Mouse (Mus musculus) 416B (cell line): Measurements from ENCODE around the gene Spag9.

Source experiments
- DNase-seq: peaks from one replicate; pipeline ENCODE4 v3.0.0; 2011; ENCODE audit warnings: low read depth

Spag9 gene

GRCm38 (mm10) chr11:94133344-94133955 is 137.6 kb downstream of the Spag9 start:
- DNase-seq = peak; percentile 98

GRCm38 (mm10) chr11:94134076-94134838 is 138.4 kb downstream of the Spag9 start:
- peak; percentile 88 for DNase-seq

DNA sequence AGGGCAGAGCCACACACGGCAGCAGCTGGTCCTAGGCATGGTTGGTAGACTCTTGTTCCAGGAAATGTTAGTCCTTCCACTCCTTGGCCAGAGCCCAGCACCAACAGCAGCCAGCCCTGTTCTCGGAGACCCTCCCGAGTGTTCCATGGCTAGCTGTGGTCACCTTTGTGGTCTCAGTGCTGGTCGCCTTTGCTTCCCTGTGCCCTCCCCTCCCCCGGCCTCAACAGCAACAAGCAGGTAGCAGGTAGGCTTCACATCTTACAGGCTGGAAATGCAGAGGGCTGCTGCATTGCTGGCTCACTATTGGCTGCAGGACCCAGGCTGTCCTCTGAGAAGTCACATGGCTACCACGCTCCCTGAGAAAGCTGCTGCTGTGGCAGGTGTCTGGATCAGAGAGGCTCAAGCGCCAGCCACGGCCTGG is 139.7 kb downstream of the Spag9 start:
- no peak for DNase-seq

GRCm38 (mm10) chr11:94136656-94137055 is 140.8 kb downstream of the Spag9 start:
- no peak for DNase-seq

- DNase-seq = no peak
These were observed 141.6 kb downstream of the Spag9 start for GRCm38 (mm10) chr11:94137326-94138061.

- no peak for DNase-seq
These were observed 142.7 kb downstream of the Spag9 start for GRCm38 (mm10) chr11:94138411-94139231.

DNA sequence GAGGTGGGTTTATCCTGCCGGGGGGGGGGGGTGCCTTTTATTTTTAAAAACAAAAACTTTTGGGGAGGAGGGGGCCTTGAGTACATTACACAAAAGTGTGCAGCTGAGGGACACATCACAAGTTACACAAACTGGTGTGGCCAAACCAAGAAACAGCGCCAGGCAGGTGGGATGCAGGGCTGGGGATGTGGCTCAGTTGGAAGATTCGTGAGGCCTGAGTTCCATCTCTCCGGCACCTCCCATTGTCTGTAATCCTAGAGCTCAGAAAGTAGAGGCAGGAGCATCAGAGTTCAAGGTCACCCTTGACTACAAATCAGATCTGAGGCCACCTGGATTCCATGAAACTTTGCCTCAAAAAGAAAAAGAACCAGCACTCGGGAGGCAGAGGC is 143.3 kb downstream of the Spag9 start:
- no peak for DNase-seq

DNA sequence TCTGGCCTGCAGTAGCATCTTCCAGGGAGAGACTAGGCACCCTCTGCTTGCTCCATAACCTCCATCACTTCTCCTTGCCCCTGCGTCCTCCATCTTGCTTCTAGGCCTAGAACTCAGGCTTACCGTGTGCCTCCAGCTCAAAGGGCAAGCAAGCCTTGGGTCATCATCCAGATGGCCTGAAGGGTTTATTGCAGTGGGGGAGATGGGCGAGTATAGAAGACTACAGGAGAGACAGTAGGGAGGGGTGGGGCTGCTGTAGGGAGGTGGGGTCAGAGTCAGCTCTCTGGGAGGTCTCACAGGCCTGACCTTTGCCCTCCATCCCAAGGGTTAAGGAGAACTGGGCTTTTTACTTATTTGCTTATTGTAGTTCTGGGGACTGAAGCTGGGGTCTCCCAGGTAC is 144.6 kb downstream of the Spag9 start:
- DNase-seq = no peak

DNA sequence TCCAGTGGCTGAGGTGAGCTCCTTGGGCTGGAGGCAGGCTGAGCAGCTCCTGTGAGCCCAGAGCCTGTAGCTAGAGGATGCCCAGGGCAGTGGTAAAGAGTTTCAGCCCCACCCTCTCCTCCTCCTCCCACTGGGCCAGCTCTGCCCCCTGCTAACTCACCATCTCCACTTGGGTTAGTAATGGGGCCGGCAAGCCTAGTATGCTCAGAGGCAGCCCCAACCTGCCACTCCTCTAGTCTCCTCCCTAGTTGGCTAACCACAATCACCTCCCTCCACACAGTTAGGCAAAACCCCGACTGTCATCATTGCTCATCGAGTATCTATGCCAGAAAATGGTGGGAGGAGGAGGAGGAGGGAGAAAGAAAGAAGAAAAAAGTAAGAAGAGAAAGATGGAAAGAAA is 145.7 kb downstream of the Spag9 start:
- DNase-seq = peak; percentile 70

DNA sequence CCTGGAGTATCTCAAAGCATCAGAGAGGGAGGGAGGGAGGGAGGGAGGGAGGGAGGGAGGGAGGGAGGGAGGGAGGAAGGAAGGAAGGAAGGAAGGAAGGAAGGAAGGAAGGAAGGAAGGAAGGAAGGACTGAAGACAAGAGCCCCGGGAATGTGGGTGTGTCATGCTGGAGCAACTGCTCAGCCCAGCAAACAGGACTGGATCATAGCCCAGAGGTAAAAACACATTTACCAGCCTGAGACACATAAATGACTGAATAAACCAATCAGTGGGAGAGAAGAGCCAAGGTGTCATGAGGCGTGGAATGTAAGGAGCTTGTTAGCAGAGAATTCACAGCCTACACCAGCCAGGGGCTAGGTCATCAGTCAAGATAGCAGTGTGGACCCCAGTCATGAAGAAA is 147.4 kb downstream of the Spag9 start:
- no peak for DNase-seq

- DNase-seq = peak; percentile 95
These were observed 149.1 kb downstream of the Spag9 start for GRCm38 (mm10) chr11:94144771-94145539.

- DNase-seq = no peak
These were observed 150.2 kb downstream of the Spag9 start for GRCm38 (mm10) chr11:94146049-94146605.

DNA sequence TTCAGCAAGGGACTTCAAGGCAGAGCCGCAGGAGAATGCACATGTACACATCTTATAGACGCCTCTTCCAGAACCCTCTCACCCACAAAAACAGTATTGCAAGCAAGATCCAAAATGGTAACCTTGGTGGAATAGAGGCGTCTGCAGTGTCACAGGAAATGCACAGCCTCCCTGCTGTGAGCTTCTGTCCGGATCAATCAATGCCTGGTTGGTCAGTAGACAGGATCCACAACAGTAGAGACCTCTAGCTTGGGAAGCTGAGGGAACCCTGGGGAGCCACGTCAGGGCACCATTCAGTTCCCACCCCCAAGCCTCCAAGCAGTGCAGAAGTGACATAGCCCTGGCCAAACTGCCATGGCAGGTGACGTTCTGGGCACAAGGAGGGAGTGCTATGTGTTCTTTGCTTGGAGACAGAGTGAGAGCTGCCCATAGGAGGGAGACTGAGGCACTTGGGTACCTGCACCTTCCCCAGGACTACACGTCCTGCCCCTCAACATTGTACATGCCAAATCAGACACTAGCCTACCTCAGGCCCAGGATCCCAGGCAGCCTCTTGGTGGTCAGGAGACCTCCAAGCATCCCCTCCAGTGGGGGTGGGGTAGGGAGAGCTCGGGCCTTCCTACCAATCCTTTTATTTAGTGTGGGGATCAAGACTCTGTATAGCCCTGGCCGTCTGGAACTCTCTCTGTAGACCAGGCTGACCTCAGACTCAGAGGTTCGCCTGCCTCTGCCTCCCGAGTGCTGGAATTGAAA is 151.0 kb downstream of the Spag9 start:
- no peak for DNase-seq

DNA sequence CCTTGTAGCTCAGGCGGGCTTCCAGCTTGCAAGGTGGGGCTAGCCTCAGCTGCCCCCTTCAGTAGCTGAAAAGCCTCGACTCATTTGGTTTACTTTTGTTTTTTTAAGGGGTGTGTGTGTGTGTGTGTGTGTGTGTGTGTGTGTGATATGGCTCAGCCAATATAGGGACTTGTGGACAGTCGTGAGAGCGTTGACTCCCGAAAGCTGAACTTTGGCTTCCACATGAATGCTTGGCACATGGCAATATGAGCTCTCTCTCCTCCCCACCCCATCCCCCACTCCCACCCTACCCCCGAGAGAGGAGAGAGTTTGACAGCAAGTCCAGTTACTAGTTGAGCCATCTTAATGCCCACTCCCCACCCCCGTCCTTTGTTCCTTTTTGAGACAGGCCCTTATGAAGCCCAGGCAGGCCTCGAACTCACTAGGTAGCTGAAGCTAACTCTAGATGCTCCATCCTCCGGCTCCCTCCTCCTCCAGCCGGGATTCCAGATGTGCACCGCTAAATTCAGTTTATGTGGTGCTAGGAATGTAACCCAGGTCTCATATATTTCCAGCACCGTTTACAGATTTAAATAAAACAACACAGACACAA is 152.3 kb downstream of the Spag9 start:
- DNase-seq = no peak

DNA sequence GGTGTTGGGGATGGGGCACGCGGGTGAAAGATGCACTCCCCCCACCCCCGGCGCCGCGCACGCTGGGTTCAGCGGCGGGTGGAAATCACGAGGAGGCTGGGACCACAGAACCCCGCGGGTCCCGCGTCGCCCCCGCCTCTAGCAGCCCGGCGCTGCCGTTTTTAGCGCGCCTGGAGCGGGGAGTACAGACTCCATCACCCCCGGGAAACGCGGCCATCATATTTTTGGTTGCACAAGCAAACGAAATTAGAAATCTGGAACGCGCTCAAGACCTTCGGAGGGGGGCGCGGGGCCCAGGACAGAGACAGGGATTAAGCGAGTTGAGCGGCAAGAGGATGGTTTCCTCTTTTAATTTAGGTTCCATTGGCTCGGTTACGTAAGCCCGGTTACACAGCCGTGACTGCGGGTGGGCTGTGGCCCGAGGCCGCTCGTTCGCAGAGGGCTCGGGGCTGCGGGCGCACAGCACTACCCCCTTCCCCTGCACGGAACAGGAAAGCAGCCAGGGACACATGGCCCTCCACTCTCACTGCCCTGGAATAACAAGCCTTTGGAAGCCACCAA is 153.1 kb downstream of the Spag9 start:
- DNase-seq = no peak

GRCm38 (mm10) chr11:94149509-94150259 is 153.8 kb downstream of the Spag9 start:
- DNase-seq = no peak

DNA sequence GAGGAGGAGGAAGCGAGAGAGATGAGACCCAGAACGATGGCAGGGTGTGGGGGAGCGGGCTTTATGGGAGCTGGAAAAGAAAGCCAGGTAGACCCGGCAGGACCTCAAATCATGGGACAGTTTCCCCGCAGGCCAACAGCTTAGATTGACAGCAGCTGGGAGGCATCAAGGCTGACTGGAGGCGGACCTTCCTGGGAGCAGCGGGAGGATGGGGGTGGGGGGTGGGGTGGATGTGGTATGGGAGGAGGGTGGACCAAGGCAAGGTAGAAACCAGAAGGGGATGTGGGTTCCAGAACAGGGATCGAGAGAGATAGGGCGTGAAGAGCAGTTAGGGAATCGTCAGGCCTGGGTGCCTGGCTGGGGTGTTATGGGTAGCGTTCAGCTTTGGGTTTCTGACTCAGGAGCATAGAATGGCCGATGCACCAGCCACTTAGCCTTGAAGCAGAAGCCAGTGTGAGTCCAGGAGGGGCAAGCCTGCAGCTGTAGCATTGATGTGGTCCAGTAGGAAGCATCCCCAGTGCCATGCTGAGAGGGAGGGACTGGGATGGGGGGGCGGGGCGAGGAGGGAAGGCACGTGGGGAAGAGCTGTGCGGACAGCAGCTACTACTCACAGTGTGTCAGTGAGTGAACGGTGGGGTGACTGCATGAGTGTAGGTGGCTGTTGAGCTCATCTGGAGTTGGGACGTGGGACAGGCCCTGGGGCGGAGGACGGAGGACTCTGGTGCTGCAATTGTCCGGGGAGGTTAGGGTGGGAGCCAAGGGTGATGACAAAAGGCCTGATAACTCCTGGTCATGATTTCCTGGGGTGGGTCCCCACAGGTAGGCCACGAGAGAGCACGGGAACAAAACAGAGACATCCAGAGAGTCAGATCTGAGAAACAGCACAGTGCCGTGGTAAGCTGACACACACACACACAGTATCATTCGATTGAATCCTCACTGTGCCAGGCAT is 154.9 kb downstream of the Spag9 start:
- DNase-seq = no peak

DNA sequence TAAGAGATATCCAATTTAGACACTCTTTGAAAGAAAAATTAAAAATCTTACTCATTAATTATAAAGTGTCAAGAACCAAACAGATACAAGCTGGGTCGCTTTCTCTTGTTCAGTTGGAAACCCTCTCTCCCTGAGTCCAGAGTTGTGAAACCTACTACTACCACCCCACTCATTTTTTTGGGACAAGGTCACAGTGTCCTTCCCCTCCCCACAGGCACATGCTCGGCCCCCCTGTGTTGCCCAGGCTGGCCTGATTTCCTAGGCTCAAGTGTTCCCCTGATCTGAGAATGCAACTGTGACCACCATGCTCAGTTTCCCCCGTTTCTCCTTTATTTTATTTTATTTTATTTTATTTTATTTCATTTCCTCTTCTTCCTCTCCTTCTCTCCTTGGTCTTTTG is 158.3 kb downstream of the Spag9 start:
- DNase-seq = no peak
